Mouse (Mus musculus): ENCODE results near the gene Ssxa1. TPM values are rescaled to one million over a fixed set of nuclear protein-coding genes. Genes with fewer than 3 reads are reported as not detected.
A peak's percentile ranks its signal among the peaks of the same experiment; 100 is the strongest.
"Not testable (repeated sequence)": the region's sequence is repeated elsewhere in the genome, so short reads cannot be mapped to it uniquely, and the experiment has no call there.

The Ssxa1 gene
- total RNA-seq (2014; rRNA removed) (not detected in 2 replicates), polyA plus RNA-seq (2015; fragmentation: Nextera tagmentation; extraction: Ambion mirVana) (not detected in 2 replicates)

- H3K9ac ChIP-seq (replicated peaks; ENCODE audit: low read length), result no peak within 1 kb of the TSS
- H3K4me2 ChIP-seq (ENCODE audit: low read depth, low read length), result no peak within 1 kb of the TSS
- no peaks in the 10 kb centered on the region for H3K36me3 ChIP-seq (ENCODE audit: insufficient read depth, low read length)
- no peak within 1 kb of the TSS for H3K4me3 ChIP-seq (ENCODE audit: low read length)
- DNase-seq (ENCODE audit: low spot score) (no peak), ATAC-seq (no peak)
- 80% methylated on average over 4 of the region's 4 CpGs for WGBS
- no peak within 1 kb of the TSS for H3K27ac ChIP-seq
- H3K9me3 ChIP-seq (ENCODE audit: low read length), result no peaks in the 10 kb centered on the region
- no peaks in the 10 kb centered on the region for H3K4me1 ChIP-seq (ENCODE audit: insufficient read depth, low read length)
- H3K27me3 ChIP-seq (ENCODE audit: insufficient read depth, low read length), result no peaks in the 10 kb centered on the region
- no peak for TF ChIP-seq CTCF (IDR thresholded peaks at IDR 0.05; ENCODE audit: low read depth)
Observed at GRCm38 (mm10) chrX:21115520-21115919, at the start of gene Ssxa1. Ssxa1 (plus strand) TSS chrX:21115820.

- H3K27me3 ChIP-seq (ENCODE audit: insufficient read depth, low read length), result no peaks in the 10 kb centered on the region
- no peak for ATAC-seq
- H3K4me3 ChIP-seq (ENCODE audit: low read length), result no peak within 1 kb of the TSS
- no peaks in the 10 kb centered on the region for H3K36me3 ChIP-seq (ENCODE audit: insufficient read depth, low read length)
- DNase-seq (ENCODE audit: low spot score), result no peak
- no peak within 1 kb of the TSS for H3K27ac ChIP-seq
- no peaks in the 10 kb centered on the region for H3K9me3 ChIP-seq (ENCODE audit: low read length)
- no peak within 1 kb of the TSS for H3K4me2 ChIP-seq (ENCODE audit: low read depth, low read length)
- H3K9ac ChIP-seq (replicated peaks; ENCODE audit: low read length), result no peak within 1 kb of the TSS
- no peaks in the 10 kb centered on the region for H3K4me1 ChIP-seq (ENCODE audit: insufficient read depth, low read length)
- no peak for TF ChIP-seq CTCF (IDR thresholded peaks at IDR 0.05; ENCODE audit: low read depth)
Observed at GRCm38 (mm10) chrX:21068106-21068505, 47.5 kb upstream of the Ssxa1 start, which contains the start of gene Spaca5. Spaca5 (plus strand) TSS chrX:21068406.

GRCm38 (mm10) chrX:21088645-21088982 is 27.0 kb upstream of the Ssxa1 start:
- ATAC-seq, result no peak

GRCm38 (mm10) chrX:21088983-21089866 is 26.4 kb upstream of the Ssxa1 start, which contains the start of gene Zfp300:
Zfp300 (minus strand) TSS chrX:21089527.
- peak within 1 kb of the TSS; percentile 87 for H3K27ac ChIP-seq
- H3K4me1 ChIP-seq (ENCODE audit: insufficient read depth, low read length), result no peaks in the 10 kb centered on the region
- H3K36me3 ChIP-seq (ENCODE audit: insufficient read depth, low read length), result no peaks in the 10 kb centered on the region
- peak within 1 kb of the TSS; percentile 40 for H3K4me3 ChIP-seq (ENCODE audit: low read length)
- H3K27me3 ChIP-seq (ENCODE audit: insufficient read depth, low read length), result no peaks in the 10 kb centered on the region
- 33% methylated on average over 27 of the region's 27 CpGs for WGBS
- no peaks in the 10 kb centered on the region for H3K9me3 ChIP-seq (ENCODE audit: low read length)
- DNase-seq (ENCODE audit: low spot score) (peak; percentile 82), ATAC-seq (peak; percentile 94)
- peak within 1 kb of the TSS; percentile 52 for H3K4me2 ChIP-seq (ENCODE audit: low read depth, low read length)
- no peak for TF ChIP-seq CTCF (IDR thresholded peaks at IDR 0.05; ENCODE audit: low read depth)
- peak within 1 kb of the TSS; percentile 58 for H3K9ac ChIP-seq (replicated peaks; ENCODE audit: low read length)

More at GRCm38 (mm10) chrX:21088645-21088982, 27.0 kb upstream of the Ssxa1 start:
- TF ChIP-seq CTCF (IDR thresholded peaks at IDR 0.05; ENCODE audit: low read depth), result no peak
- no peak for DNase-seq (ENCODE audit: low spot score)
- Histone ChIP-seq H3K9me3 (ENCODE audit: low read length) (no peaks in the 10 kb centered on the region), H3K27ac (peak overlapping the region; percentile 87), H3K4me2 (ENCODE audit: low read depth, low read length) (peak overlapping the region; percentile 52), H3K4me3 (ENCODE audit: low read length) (peak overlapping the region; percentile 40), H3K9ac (replicated peaks; ENCODE audit: low read length) (peak overlapping the region; percentile 58; the same call in 1 of the 2 replicates), H3K36me3 (ENCODE audit: insufficient read depth, low read length) (no peaks in the 10 kb centered on the region), H3K4me1 (ENCODE audit: insufficient read depth, low read length) (no peaks in the 10 kb centered on the region), H3K27me3 (ENCODE audit: insufficient read depth, low read length) (no peaks in the 10 kb centered on the region)
- WGBS, result 34% methylated on average over 6 of the region's 6 CpGs

GRCm38 (mm10) chrX:21089867-21090239 is 25.8 kb upstream of the Ssxa1 start:
- TF ChIP-seq CTCF (IDR thresholded peaks at IDR 0.05; ENCODE audit: low read depth), result no peak
- WGBS, result 59% methylated on average over 7 of the region's 7 CpGs
- peak overlapping the region; percentile 58 for H3K9ac ChIP-seq (replicated peaks; ENCODE audit: low read length)

DNA sequence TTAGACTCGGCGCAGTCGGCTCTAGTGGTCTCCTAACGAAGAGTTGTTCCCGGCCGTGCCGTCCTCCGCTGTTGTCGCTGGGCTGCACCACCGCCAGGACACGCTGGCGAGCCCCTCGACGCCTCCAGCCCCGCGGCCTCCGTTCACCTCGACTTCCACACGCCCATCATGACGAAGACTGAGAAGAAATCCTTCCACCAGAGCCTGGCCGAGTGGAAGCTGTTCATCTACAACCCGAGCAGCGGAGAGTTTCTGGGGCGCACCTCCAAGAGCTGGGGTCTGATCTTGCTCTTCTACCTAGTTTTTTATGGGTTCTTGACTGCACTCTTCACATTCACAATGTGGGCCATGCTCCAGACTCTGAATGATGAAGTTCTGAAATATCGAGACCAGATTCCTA is 31.1 kb downstream of the Ssxa1 start:
- 93% methylated on average over 25 of the region's 25 CpGs for WGBS

More at GRCm38 (mm10) chrX:21089867-21090239, 25.8 kb upstream of the Ssxa1 start:
- peak; percentile 61 for ATAC-seq
- Histone ChIP-seq H3K27ac (peak overlapping the region; percentile 87), H3K4me3 (ENCODE audit: low read length) (peak overlapping the region; percentile 40), H3K27me3 (ENCODE audit: insufficient read depth, low read length) (no peaks in the 10 kb centered on the region), H3K36me3 (ENCODE audit: insufficient read depth, low read length) (no peaks in the 10 kb centered on the region), H3K4me2 (ENCODE audit: low read depth, low read length) (peak overlapping the region; percentile 52), H3K4me1 (ENCODE audit: insufficient read depth, low read length) (no peaks in the 10 kb centered on the region), H3K9me3 (ENCODE audit: low read length) (no peaks in the 10 kb centered on the region)
- DNase-seq (ENCODE audit: low spot score), result no peak

More for the DNA sequence above, 31.1 kb downstream of the Ssxa1 start:
- not testable (repeated sequence) for DNase-seq (ENCODE audit: low spot score); H3K36me3 ChIP-seq (ENCODE audit: insufficient read depth, low read length); H3K27ac ChIP-seq; H3K4me3 ChIP-seq (ENCODE audit: low read length); H3K4me1 ChIP-seq (ENCODE audit: insufficient read depth, low read length); H3K9me3 ChIP-seq (ENCODE audit: low read length); H3K27me3 ChIP-seq (ENCODE audit: insufficient read depth, low read length); H3K9ac ChIP-seq (replicated peaks; ENCODE audit: low read length); ATAC-seq; H3K4me2 ChIP-seq (ENCODE audit: low read depth, low read length)

Other genes starting within 250 kb of the Ssxa1 start
- 3.8 and 5.7 TPM in 2 replicates for gene Timp1, start 245.7 kb upstream of the Ssxa1 start, total RNA-seq (2014; rRNA removed)
- 5.4 and 6.3 TPM in 2 replicates for gene Timp1, start 245.7 kb upstream of the Ssxa1 start, polyA plus RNA-seq (2015; fragmentation: Nextera tagmentation; extraction: Ambion mirVana)
- gene Syn1, start 194.8 kb upstream of the Ssxa1 start, total RNA-seq (2014; rRNA removed), result 65.4 and 75.9 TPM in 2 replicates
- gene Syn1, start 194.8 kb upstream of the Ssxa1 start, polyA plus RNA-seq (2015; fragmentation: Nextera tagmentation; extraction: Ambion mirVana), result 70.5 and 88.8 TPM in 2 replicates
- 5.4 and 10.2 TPM in 2 replicates for gene Cfp, start 184.3 kb upstream of the Ssxa1 start, total RNA-seq (2014; rRNA removed)
- 2.9 and 3.8 TPM in 2 replicates for gene Cfp, start 184.3 kb upstream of the Ssxa1 start, polyA plus RNA-seq (2015; fragmentation: Nextera tagmentation; extraction: Ambion mirVana)
- gene Elk1, start 165.2 kb upstream of the Ssxa1 start, total RNA-seq (2014; rRNA removed), result 30.5 and 31.1 TPM in 2 replicates
- 13.7 and 14.5 TPM in 2 replicates for gene Elk1, start 165.2 kb upstream of the Ssxa1 start, polyA plus RNA-seq (2015; fragmentation: Nextera tagmentation; extraction: Ambion mirVana)
- 9.7 and 12.0 TPM in 2 replicates for gene Uxt, start 153.8 kb upstream of the Ssxa1 start, total RNA-seq (2014; rRNA removed)
- gene Uxt, start 153.8 kb upstream of the Ssxa1 start, polyA plus RNA-seq (2015; fragmentation: Nextera tagmentation; extraction: Ambion mirVana), result 32.2 and 33.2 TPM in 2 replicates
- gene Zfp182, start 53.5 kb upstream of the Ssxa1 start, total RNA-seq (2014; rRNA removed), result 6.5 and 9.5 TPM in 2 replicates
- 3.8 and 5.2 TPM in 2 replicates for gene Zfp182, start 53.5 kb upstream of the Ssxa1 start, polyA plus RNA-seq (2015; fragmentation: Nextera tagmentation; extraction: Ambion mirVana)
- gene Spaca5, start 47.4 kb upstream of the Ssxa1 start, total RNA-seq (2014; rRNA removed), result not detected in 2 replicates
- 0.24 TPM in 1 of 2 replicates, not detected in the other for gene Spaca5, start 47.4 kb upstream of the Ssxa1 start, polyA plus RNA-seq (2015; fragmentation: Nextera tagmentation; extraction: Ambion mirVana)
- 3.8 and 4.5 TPM in 2 replicates for gene Zfp300, start 26.3 kb upstream of the Ssxa1 start, total RNA-seq (2014; rRNA removed)
- 2.9 and 3.3 TPM in 2 replicates for gene Zfp300, start 26.3 kb upstream of the Ssxa1 start, polyA plus RNA-seq (2015; fragmentation: Nextera tagmentation; extraction: Ambion mirVana)
- gene Gm21876, start 59.8 kb downstream of the Ssxa1 start, total RNA-seq (2014; rRNA removed), result not detected in 2 replicates
- gene Gm21876, start 59.8 kb downstream of the Ssxa1 start, polyA plus RNA-seq (2015; fragmentation: Nextera tagmentation; extraction: Ambion mirVana), result not detected in 2 replicates

Measured in hindbrain, postnatal 0 days (tissue).